Mouse (Mus musculus) cerebellum, adult 2 months (tissue): ENCODE measurements at regions not wholly inside any gene's neighbourhood (a gene's known extent, or its start where the extent isn't known, plus 50 kb on each side); places are given as distances from the start of the nearest gene placed in this dataset.

Source experiments
- CTCF ChIP-seq: fragments of 200-500 bp; IDR thresholded peaks from 2 replicates; pipeline ENCODE4 v1.5.1; 2011; ENCODE audit warnings: low read depth, mild to moderate bottlenecking, control low read depth, low read length, moderate library complexity, borderline replicate concordance; ENCODE audit not compliant: insufficient read depth
- POLR2A ChIP-seq: fragments of 200-500 bp; IDR thresholded peaks from 2 replicates; pipeline ENCODE4 v1.6.1; 2011; ENCODE audit warnings: low read length, control low read depth, borderline replicate concordance; ENCODE audit not compliant: insufficient read depth

- TF ChIP-seq POLR2A, result no peak
- TF ChIP-seq CTCF, result no peak
Observed at GRCm38 (mm10) chr9:67102578-67102977, 53.4 kb upstream of the Tpm1 start.
